In genomic region chr2:91308680-91309079, GRCm38 (mm10) we compare ENCODE assay signal across 16 mouse cellular contexts. TPM values are rescaled to one million over a fixed set of nuclear protein-coding genes. Genes with fewer than 3 reads are reported as not detected.
DNase-seq lines count a peak whose midpoint lies in the region; ATAC-seq lines count a peak whose summit lies in the region.
"Had no signal": no experiment of that assay in that cellular context is flagged by ENCODE, and none has a peak within 500 bp of the region (broad histone marks: within the 10 kb centered on the region; RNA-seq: fewer than 3 reads in every experiment).

No protein-coding gene starts in this region.

- H3K4me2 ChIP-seq in heart, embryonic 16.5 days (ENCODE audit: low read depth, low read length), result no peak overlapping the region
- H3K4me2 ChIP-seq in embryonic facial prominence, embryonic 11.5 days (ENCODE audit: low read depth, low read length), result no peak overlapping the region
- H3K4me2 ChIP-seq: embryonic facial prominence, embryonic 12.5 days; forebrain, embryonic 13.5 days; limb, embryonic 13.5 days; lung, embryonic 14.5 days had no signal

- H3K9me3 ChIP-seq in heart, embryonic 16.5 days (replicated peaks; ENCODE audit: control insufficient read depth, low read length), result no peaks in the 10 kb centered on the region
- H3K9me3 ChIP-seq in heart, embryonic 10.5 days, result no peaks in the 10 kb centered on the region
- no peaks in the 10 kb centered on the region for H3K9me3 ChIP-seq in embryonic facial prominence, embryonic 11.5 days (replicated peaks; ENCODE audit: control insufficient read depth, low read length)
- no peaks in the 10 kb centered on the region for H3K9me3 ChIP-seq in midbrain, embryonic 10.5 days (replicated peaks)
- H3K9me3 ChIP-seq: embryonic facial prominence, embryonic 12.5 days; forebrain, embryonic 13.5 days; limb, embryonic 13.5 days had no signal

- no peak overlapping the region for H3K4me3 ChIP-seq in heart, embryonic 16.5 days (ENCODE audit: low read length)
- no peak overlapping the region for H3K4me3 ChIP-seq in heart, embryonic 10.5 days
- H3K4me3 ChIP-seq in embryonic facial prominence, embryonic 11.5 days (ENCODE audit: low read depth, low read length), result no peak overlapping the region
- H3K4me3 ChIP-seq in midbrain, embryonic 10.5 days, result no peak overlapping the region
- H3K4me3 ChIP-seq: embryonic facial prominence, embryonic 12.5 days; forebrain, embryonic 13.5 days; limb, embryonic 13.5 days had no signal

- H3K4me1 ChIP-seq in heart, embryonic 16.5 days (ENCODE audit: control insufficient read depth, insufficient read depth, low read length), result 0 out of 2 replicates have a peak, but pooled peaks cover 7% of the 10 kb centered on the region
- H3K4me1 ChIP-seq in heart, embryonic 10.5 days, result peaks cover 17% of the 10 kb centered on the region
- peaks cover 2% of the 10 kb centered on the region; the same call in 1 of the 2 replicates for H3K4me1 ChIP-seq in embryonic facial prominence, embryonic 11.5 days (ENCODE audit: control insufficient read depth, insufficient read depth, low read length)
- peaks cover 30% of the 10 kb centered on the region for H3K4me1 ChIP-seq in midbrain, embryonic 10.5 days
- H3K4me1 ChIP-seq: limb, embryonic 13.5 days had no signal

- H3K9ac ChIP-seq in heart, embryonic 16.5 days (ENCODE audit: low read length), result no peak overlapping the region
- H3K9ac ChIP-seq in embryonic facial prominence, embryonic 11.5 days (replicated peaks; ENCODE audit: low read length), result no peak overlapping the region
- H3K9ac ChIP-seq: embryonic facial prominence, embryonic 12.5 days; forebrain, embryonic 13.5 days; limb, embryonic 13.5 days; lung, embryonic 14.5 days had no signal

- no peaks in the 10 kb centered on the region for H3K36me3 ChIP-seq in heart, embryonic 16.5 days (ENCODE audit: control insufficient read depth, insufficient read depth)
- H3K36me3 ChIP-seq in heart, embryonic 10.5 days, result no peaks in the 10 kb centered on the region
- H3K36me3 ChIP-seq in embryonic facial prominence, embryonic 11.5 days (replicated peaks; ENCODE audit: control insufficient read depth, insufficient read depth, low read depth, low read length), result no peaks in the 10 kb centered on the region
- H3K36me3 ChIP-seq in midbrain, embryonic 10.5 days, result 0 out of 2 replicates have a peak, but pooled peaks cover 2% of the 10 kb centered on the region

- H3K27ac ChIP-seq in heart, embryonic 16.5 days (ENCODE audit: low read length), result no peak overlapping the region
- no peak overlapping the region; the same call in 1 of the 2 replicates for H3K27ac ChIP-seq in heart, embryonic 10.5 days
- H3K27ac ChIP-seq in embryonic facial prominence, embryonic 11.5 days (replicated peaks; ENCODE audit: low read depth, low read length), result no peak overlapping the region
- H3K27ac ChIP-seq in midbrain, embryonic 10.5 days (replicated peaks), result no peak overlapping the region
- H3K27ac ChIP-seq: embryonic facial prominence, embryonic 12.5 days; forebrain, embryonic 13.5 days; limb, embryonic 13.5 days had no signal

- no peak for DNase-seq in heart, embryonic 10.5 days (ENCODE audit: low spot score)
- DNase-seq in A20 (ENCODE audit: low read depth, low spot score), result peak; percentile 93
- peak; percentile 70 for DNase-seq in embryonic facial prominence, embryonic 11.5 days (ENCODE audit: low spot score)
- peak; percentile 70 to 80 for DNase-seq in thymus, adult 18-20 months
- no peak for DNase-seq in natural killer cell, adult 2 months (ENCODE audit: low spot score in 2 of 2)
- DNase-seq in midbrain, embryonic 10.5 days (ENCODE audit: low spot score), result no peak
- DNase-seq in cerebellum, adult 8-10 months, result no peak
- DNase-seq: cerebellum, adult 18-20 months; heart, postnatal 10 days; lung, embryonic 14.5 days; spleen, adult 18-20 months had no signal

- peak; percentile 67 for ATAC-seq in heart, embryonic 16.5 days (replicated peaks; ENCODE audit: extremely low read depth, insufficient read depth, low FRiP score)
- ATAC-seq in embryonic facial prominence, embryonic 11.5 days (replicated peaks; ENCODE audit: insufficient number of reproducible peaks, low FRiP score, low TSS enrichment, low read depth), result no peak
- ATAC-seq: forebrain, embryonic 13.5 days; hindbrain, embryonic 16.5 days had no signal

- WGBS in heart, embryonic 16.5 days, result 41% methylated on average over 5 of the region's 5 CpGs
- WGBS in heart, embryonic 10.5 days, result 26% methylated on average over 5 of the region's 5 CpGs
- 24% methylated on average over 5 of the region's 5 CpGs for WGBS in embryonic facial prominence, embryonic 11.5 days
- 57% methylated on average over 5 of the region's 5 CpGs for WGBS in midbrain, embryonic 10.5 days

- no peaks in the 10 kb centered on the region for H3K27me3 ChIP-seq in heart, embryonic 16.5 days (ENCODE audit: control insufficient read depth, insufficient read depth, low read length)
- no peaks in the 10 kb centered on the region for H3K27me3 ChIP-seq in heart, embryonic 10.5 days (ENCODE audit: insufficient read depth, poor library complexity, severe bottlenecking)
- no peaks in the 10 kb centered on the region for H3K27me3 ChIP-seq in embryonic facial prominence, embryonic 11.5 days (ENCODE audit: control insufficient read depth, insufficient read depth, low read length)
- H3K27me3 ChIP-seq in midbrain, embryonic 10.5 days (ENCODE audit: low read depth, poor library complexity, severe bottlenecking), result no peaks in the 10 kb centered on the region
- H3K27me3 ChIP-seq: embryonic facial prominence, embryonic 12.5 days; forebrain, embryonic 13.5 days; limb, embryonic 13.5 days had no signal

RNA-seq across cellular contexts. Expression of gene Arfgap2, which starts 43.9 kb away (rescaled TPM):
- 64.9 and 68.9 TPM in 2 replicates for polyA plus RNA-seq in heart, embryonic 16.5 days (2015; fragmentation: Nextera tagmentation; extraction: Ambion mirVana)
- polyA plus RNA-seq in heart, embryonic 10.5 days (2016; fragmentation: Nextera tagmentation; extraction: Ambion mirVana), result 82.3 and 85.7 TPM in 2 replicates
- 82.9 and 83.6 TPM in 2 replicates for polyA plus RNA-seq in embryonic facial prominence, embryonic 11.5 days (2014; fragmentation: Nextera tagmentation; extraction: Ambion mirVana)
- polyA plus RNA-seq in midbrain, embryonic 10.5 days (2016; fragmentation: Nextera tagmentation; extraction: Ambion mirVana), result 99.0 and 104 TPM in 2 replicates

RNA-seq across cellular contexts. Expression of gene Pacsin3, which starts 52.9 kb away (rescaled TPM):
- polyA plus RNA-seq in heart, embryonic 16.5 days (2015; fragmentation: Nextera tagmentation; extraction: Ambion mirVana), result 60.4 and 64.0 TPM in 2 replicates
- polyA plus RNA-seq in heart, embryonic 10.5 days (2016; fragmentation: Nextera tagmentation; extraction: Ambion mirVana), result 26.0 and 27.4 TPM in 2 replicates
- polyA plus RNA-seq in embryonic facial prominence, embryonic 11.5 days (2014; fragmentation: Nextera tagmentation; extraction: Ambion mirVana), result 20.1 and 23.0 TPM in 2 replicates
- polyA plus RNA-seq in midbrain, embryonic 10.5 days (2016; fragmentation: Nextera tagmentation; extraction: Ambion mirVana), result 38.9 and 40.5 TPM in 2 replicates

Comparison
In these comparisons a context has a peak if more than half of its experiments do, and no peak if none do; other contexts are left out.
1. DNase-seq: peak in A20 (single experiment), embryonic facial prominence, embryonic 11.5 days (single experiment) and thymus, adult 18-20 months (2 of 2); none in heart, embryonic 10.5 days (single experiment), natural killer cell, adult 2 months (0 of 2), midbrain, embryonic 10.5 days (single experiment) and cerebellum, adult 8-10 months (single experiment).